Mouse (Mus musculus): ENCODE measurements around the gene Atg4b.
"Not testable (repeated sequence)": the region's sequence is repeated elsewhere in the genome, so short reads cannot be mapped to it uniquely, and the experiment has no call there.

Atg4b gene

GRCm38 (mm10) chr1:93756154-93756553 lies 4.9 kb downstream of the Atg4b start:
- DNase-seq: no peak

GRCm38 (mm10) chr1:93760076-93760475 lies 8.8 kb downstream of the Atg4b start:
- no peak for DNase-seq

DNA sequence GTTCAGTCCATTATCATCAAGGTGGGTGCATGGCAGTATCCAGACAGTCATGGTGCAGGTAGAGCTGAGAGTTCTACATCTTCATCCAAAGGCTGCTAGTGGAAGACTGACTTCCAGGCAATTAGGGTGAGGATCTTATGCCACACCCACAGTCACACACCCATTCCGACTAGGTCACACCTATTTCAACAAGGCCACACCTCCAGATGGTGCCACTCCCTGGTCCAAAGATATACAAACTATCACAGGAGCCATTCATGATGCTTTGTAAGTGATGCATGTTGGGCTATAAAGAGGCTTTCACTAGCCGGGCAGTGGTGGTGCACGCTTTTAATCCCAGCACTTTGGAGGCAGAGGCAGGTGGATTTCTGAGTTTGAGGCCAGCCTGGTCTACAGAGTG lies 12.2 kb downstream of the Atg4b start:
- not testable (repeated sequence) for DNase-seq

DNA sequence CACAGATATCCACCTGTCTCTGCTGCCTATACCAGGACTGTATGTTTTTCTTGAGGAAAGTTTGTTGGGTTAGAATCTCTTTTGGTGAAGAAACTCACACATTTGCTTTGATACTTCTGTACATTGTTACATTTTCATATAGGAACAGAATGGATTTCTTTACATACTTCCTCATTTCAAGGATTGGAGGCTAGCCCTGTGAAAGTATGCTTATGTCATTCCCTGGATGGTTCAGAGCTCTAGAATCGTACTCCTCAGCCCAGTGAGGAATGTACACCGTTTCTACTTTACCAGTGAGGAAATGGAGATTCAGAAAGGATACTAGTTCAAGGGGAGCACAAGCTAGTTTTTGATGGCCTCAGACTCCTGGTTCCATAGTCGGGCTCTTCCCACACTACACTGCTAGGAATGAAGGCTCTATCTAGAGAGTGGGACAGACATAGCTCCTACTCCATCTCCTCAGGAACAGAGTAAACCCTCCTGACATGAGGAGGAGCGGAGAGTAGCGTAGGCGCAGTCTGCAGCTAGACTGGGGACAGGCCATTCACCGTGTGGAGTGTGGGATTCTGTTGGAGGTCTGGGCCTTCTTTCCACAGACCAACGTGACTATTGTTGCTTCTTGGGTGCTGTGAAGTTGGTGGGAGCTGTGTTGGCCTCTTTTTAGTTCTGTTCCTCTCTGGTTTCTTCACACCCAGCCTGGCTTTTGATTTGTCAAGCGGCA lies 13.7 kb downstream of the Atg4b start:
- no peak for DNase-seq

DNA sequence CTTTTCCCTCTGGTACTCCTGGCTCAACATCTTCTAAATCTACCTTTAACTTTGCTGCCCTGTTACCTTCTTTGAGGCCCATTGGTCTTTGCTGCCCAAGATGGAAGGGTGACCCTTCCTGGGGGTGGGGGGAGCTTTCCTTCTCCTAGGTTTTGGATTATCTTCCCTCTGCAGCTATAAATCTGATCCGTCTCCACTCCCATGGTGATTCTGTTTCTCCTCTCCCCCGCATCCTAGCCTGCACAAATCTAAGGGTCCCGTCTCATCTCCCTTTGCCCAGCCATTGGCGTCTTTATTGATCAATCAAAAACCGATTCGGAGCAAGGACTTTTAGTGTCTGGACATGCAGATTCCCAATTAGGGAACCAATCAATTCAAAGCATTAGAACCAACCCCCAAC lies 16.3 kb downstream of the Atg4b start:
- DNase-seq: no peak

DNA sequence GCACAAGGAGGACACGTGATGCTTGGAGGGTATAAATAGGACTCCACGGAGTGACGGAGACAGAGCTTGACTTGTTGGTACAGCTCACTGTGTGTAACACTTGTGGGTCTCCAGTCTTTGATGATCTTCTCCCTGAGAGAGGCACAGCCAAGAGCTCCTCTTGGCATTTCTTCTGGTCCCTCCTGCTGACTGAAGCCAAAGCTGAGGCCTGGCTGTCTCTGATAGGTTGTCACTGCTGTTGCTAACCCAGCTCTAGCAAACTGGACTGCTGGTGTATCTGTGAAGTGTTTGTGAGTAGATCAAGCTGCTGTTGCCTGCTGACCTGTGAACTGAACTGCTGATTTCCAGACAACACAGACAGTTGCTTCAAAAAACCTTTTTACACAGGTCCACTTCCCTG lies 18.6 kb downstream of the Atg4b start:
- DNase-seq: no peak

GRCm38 (mm10) chr1:93776686-93777085 lies 25.4 kb downstream of the Atg4b start:
- DNase-seq: no peak

GRCm38 (mm10) chr1:93786912-93787311 lies 35.6 kb downstream of the Atg4b start:
- DNase-seq: no peak

DNA sequence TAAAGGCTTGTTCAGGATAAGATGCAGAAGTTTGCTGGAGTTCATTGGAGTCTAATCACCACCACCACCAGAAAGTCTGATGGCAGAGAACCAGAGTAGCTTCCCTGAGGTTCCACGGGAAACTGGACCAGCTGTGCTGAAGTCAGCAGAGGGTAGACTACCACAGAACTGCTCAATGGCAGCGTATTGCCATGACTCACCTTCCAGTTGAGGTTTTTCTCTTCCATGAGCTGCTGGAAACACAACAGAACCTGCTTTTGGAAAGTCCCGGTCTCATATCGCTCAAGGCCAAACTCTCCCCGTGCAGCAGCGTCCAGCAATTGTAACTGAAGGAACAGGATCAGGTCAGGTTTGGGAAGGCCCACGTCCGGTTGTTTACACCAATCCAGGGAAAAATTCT lies 43.2 kb downstream of the Atg4b start:
- DNase-seq: no peak

GRCm38 (mm10) chr1:93795886-93796285 lies 44.6 kb downstream of the Atg4b start:
- DNase-seq: no peak

- no peak for DNase-seq
Observed at GRCm38 (mm10) chr1:93800670-93801503, 49.6 kb downstream of the Atg4b start.

GRCm38 (mm10) chr1:93801741-93802238 lies 50.5 kb downstream of the Atg4b start, which contains the start of gene Dtymk:
TSS of gene Dtymk (minus strand) at chr1:93801934.
- DNase-seq: peak; percentile 92

DNA sequence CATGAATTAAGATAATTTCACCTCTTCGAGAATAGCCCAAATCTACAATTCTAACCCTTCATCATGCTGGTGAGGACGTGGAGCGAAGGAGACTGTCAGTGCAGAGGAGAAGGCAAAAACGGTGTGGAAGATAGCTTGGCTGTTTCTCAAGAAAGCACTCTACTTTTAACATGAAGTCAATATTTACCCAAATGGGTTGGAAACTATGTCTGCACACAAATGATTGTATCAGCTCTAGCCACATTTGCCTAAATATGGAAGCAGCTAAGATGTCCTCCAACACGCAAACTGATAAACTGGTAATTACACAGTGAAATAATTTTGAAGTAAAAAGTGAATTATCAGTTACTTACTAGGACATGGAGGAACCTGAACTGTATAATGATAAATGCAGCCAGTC lies 51.5 kb downstream of the Atg4b start:
- no peak for DNase-seq

- peak; percentile 99 for DNase-seq
Observed at GRCm38 (mm10) chr1:93803556-93804507, 52.5 kb downstream of the Atg4b start, which contains the start of gene Ing5. TSS of gene Ing5 (plus strand) at chr1:93803965.

DNA sequence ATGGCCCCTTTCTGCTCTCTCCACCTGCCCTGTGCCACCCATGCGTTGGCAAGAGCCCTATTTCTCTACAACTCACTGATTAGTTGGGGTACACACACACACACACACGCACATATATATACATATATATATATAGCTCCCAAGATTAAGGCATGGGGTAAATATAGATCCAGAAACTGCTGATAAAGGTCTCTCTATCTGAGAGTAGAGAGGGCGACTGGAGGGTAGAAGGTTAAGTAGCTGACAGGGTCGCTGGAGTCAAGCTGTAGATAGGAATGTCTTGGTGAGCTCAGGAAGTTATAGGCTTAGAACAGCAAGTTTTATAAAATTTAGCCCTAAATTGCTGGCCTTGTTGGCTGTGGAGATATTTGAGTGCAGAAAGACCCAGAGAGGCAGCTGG lies 53.5 kb downstream of the Atg4b start:
- DNase-seq: no peak

DNA sequence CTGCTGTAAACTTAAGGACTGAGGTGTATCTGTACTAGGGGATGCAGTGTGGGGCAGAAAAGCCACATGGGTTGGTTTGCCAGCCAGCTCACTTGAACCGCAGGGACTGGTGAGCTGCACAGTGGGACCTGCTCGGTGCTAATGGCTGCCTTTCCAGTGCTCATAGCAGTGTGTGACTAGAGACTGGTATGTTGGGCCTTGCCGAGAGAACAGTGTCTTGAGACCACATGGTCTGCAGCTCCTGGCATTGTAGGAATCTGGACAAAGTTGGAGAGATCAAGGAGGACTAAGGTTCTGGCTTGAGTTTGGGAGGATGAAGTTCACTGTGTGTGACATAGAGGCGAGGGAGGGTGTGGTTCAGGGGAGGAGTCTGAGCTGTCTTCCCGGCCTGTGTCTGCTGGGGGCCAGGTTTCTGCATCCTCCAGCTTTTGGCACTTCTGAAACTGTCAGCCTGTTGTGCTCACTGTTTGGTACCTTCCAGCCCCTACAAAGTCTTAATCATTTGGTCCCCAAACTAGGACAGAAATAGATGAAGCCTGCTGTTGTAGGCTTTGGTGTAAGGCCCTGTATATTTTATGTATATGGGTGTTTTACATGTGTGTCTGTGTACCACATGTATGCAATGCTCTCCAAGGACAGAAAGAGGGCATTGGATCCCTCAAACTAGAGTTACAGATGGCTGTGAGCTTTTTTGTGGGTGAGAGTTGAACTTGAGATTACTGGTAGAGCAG lies 54.1 kb downstream of the Atg4b start:
- DNase-seq: no peak

DNA sequence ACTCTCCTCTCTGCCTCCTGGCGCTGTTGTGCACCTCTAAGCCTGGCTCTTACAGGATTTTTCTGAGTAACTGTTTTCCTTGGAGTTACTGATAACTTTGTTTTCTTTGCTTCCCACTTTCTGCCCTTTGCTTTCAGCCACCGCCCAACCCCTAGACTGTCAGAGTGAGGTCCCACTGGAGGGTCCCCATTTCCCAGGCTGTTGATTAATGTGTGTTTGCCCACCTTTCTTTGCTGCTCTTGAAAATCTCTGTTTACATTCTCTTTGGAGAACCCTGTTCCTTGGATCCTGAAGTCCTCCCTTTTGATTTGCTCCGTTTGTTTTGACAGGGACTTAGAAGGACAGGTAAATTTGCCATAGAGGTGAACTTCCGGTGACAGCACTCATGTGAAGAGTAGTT lies 57.6 kb downstream of the Atg4b start:
- DNase-seq: no peak

DNA sequence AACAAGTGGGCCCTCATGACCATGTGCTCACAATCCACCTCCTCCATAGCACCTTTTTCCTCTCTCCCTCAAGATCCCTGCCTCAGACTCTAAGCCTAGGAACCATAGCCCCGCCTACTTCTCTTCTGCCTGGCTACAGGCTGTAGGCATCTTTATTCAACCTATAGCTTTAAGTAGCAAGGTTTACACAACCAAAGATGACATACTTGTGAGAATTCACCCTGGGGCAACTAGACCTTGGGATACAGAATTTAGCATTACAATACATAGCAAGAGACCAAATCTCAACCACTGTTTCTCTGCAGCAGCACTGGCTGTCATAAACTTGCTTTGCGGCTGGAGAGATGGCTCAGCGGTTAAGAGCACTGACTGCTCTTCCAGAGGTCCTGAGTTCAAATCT lies 58.7 kb downstream of the Atg4b start:
- no peak for DNase-seq

DNA sequence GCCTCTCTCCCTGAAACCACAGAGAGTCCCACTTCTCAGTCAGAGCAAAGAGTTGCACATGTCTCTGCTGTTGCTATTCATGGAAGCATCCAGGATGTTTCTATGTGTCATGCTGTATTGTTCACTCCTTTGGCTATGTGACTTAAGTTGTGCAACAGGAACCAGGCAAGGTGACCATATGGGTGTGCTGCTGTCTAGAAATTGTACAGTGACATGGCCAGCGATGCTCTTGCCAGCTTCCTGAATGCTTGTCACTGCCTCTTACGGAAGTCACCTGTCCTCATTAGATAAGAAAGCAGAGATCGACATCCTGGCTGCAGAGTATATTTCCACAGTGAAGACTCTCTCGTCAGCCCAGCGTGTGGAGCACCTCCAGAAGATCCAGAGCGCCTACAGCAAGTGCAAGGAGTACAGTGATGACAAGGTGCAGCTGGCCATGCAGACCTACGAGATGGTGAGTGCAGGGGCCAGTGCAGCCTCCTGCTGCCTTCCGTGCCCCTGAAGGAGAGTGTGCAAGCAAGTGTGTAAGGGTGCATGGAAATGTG lies 60.3 kb downstream of the Atg4b start:
- DNase-seq: no peak

DNA sequence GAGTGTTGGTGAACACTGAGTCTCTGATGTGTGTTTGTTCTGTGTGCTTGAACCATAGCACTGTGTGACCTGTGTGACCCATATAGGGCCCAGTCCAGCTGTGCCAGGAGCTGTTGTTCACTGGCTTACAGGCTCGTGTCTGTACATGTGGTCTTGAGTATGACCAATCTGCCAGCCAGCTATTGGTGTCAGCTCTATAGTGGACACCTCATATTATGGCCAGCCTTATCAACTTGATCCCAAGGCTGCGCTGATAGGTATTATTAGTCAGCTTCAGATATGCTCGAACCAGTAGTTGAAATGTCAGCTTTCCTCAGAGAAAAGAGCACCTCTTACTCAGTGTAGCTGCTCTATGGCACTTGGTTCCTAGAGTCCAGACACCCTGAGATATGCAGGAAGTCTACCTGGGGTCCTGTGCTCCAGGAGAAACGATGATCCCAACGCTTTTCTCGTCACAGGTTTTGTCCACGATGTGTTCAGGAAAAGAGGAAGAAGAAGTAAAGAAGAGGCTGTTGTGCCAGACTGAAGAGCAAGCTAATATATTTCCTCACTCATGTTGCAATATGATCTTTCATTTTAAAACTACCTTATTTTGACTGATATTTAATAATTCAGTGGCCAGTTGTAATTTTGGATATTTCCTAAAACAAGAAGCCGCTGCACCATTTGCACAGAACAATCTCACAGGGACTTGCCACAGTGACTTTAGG lies 66.7 kb downstream of the Atg4b start:
- DNase-seq: no peak

- DNase-seq: no peak
Observed at GRCm38 (mm10) chr1:93818722-93819121, 67.4 kb downstream of the Atg4b start.
